Mouse (Mus musculus) telencephalon, adult 2 months (tissue): Measurements from ENCODE around the gene Ms4a3.

Experiments used
- DNase-seq: peaks from one replicate; pipeline ENCODE4 v3.0.0-alpha.2; 2011; ENCODE audit warnings: low read depth, low spot score

Ms4a3 gene

GRCm38 (mm10) chr19:11589205-11589604 is 51.4 kb downstream of the Ms4a3 start:
- DNase-seq = no peak
